Mouse (Mus musculus) heart, postnatal 36 days (tissue): ENCODE results near the gene Troap. TPM values are rescaled to one million over a fixed set of nuclear protein-coding genes. Genes with fewer than 3 reads are reported as not detected.

Experiments
- microRNA-seq, 2 experiments: library from miRNA; unstranded; fragments of <30 nt; microRNA quantifications; one replicate each; pipeline ENCODE4 v1.2.0; 2021; ENCODE audit warnings: borderline number of aligned reads in 2 of 2
- total RNA-seq, 2 experiments: library from RNA; stranded (reverse); gene quantifications; 2 replicates each; pipeline ENCODE4 v1.2.3; 2021

The Troap gene
- total RNA-seq, 2 experiments from 2014 or later: 0.33 to 0.49 TPM

Small RNA genes within 50 kb of the gene (microRNA-seq; reads per million reads assigned to microRNA genes)
- gene Mir6960: 0 to 1.4 reads per million in 2 experiments

Other genes starting within 250 kb of the Troap start
- gene Prkag1, start 243.1 kb upstream of the Troap start, total RNA-seq: 100 to 1,000 TPM in 1 of 2 experiments, 10 to 100 TPM in 1; 99.8 to 112 TPM
- 10 to 100 TPM; 56.9 to 60.3 TPM for gene Kmt2d, start 203.4 kb upstream of the Troap start, total RNA-seq
- 1 to 10 TPM; 3.0 to 4.3 TPM for gene Rhebl1, start 180.0 kb upstream of the Troap start, total RNA-seq
- gene Dhh, start 176.0 kb upstream of the Troap start, total RNA-seq: 1 to 10 TPM; 1.7 to 1.9 TPM
- 10 to 100 TPM; 15.0 TPM for gene Lmbr1l, start 156.3 kb upstream of the Troap start, total RNA-seq
- gene Tuba1b, start 140.0 kb upstream of the Troap start, total RNA-seq: 100 to 1,000 TPM; 130 to 145 TPM
- gene Gm49450, start 121.0 kb upstream of the Troap start, total RNA-seq: not detected
- 10 to 100 TPM; 73.0 to 74.5 TPM for gene Tuba1a, start 120.9 kb upstream of the Troap start, total RNA-seq
- 10 to 100 TPM; 29.7 to 33.9 TPM for gene Tuba1c, start 44.7 kb upstream of the Troap start, total RNA-seq
- gene Prph, start 19.4 kb upstream of the Troap start, total RNA-seq: under 1 TPM; 0.14 to 0.94 TPM
- gene C1ql4, start 13.2 kb downstream of the Troap start, total RNA-seq: not detected
- under 1 TPM; 0.22 to 0.36 TPM for gene Dnajc22, start 18.6 kb downstream of the Troap start, total RNA-seq
- 1 to 10 TPM; 6.6 to 7.9 TPM for gene Spats2, start 51.3 kb downstream of the Troap start, total RNA-seq
- gene Kcnh3, start 150.3 kb downstream of the Troap start, total RNA-seq: under 1 TPM; 0.08 to 0.19 TPM
- 10 to 100 TPM; 46.6 to 49.5 TPM for gene Mcrs1, start 177.4 kb downstream of the Troap start, total RNA-seq
- 10 to 100 TPM; 20.4 to 24.3 TPM for gene Prpf40b, start 220.5 kb downstream of the Troap start, total RNA-seq
- gene Fam186b, start 221.3 kb downstream of the Troap start, total RNA-seq: not detected